Mouse (Mus musculus): ENCODE results near the gene Brms1l. TPM values are rescaled to one million over a fixed set of nuclear protein-coding genes. Genes with fewer than 3 reads are reported as not detected.
A peak's percentile ranks its signal among the peaks of the same experiment; 100 is the strongest.
"Not testable (repeated sequence)": the region's sequence is repeated elsewhere in the genome, so short reads cannot be mapped to it uniquely, and the experiment has no call there.

Gene Brms1l
- polyA plus RNA-seq (2012; fragmentation: generic; extraction: Trizol): 23.1 TPM

DNA sequence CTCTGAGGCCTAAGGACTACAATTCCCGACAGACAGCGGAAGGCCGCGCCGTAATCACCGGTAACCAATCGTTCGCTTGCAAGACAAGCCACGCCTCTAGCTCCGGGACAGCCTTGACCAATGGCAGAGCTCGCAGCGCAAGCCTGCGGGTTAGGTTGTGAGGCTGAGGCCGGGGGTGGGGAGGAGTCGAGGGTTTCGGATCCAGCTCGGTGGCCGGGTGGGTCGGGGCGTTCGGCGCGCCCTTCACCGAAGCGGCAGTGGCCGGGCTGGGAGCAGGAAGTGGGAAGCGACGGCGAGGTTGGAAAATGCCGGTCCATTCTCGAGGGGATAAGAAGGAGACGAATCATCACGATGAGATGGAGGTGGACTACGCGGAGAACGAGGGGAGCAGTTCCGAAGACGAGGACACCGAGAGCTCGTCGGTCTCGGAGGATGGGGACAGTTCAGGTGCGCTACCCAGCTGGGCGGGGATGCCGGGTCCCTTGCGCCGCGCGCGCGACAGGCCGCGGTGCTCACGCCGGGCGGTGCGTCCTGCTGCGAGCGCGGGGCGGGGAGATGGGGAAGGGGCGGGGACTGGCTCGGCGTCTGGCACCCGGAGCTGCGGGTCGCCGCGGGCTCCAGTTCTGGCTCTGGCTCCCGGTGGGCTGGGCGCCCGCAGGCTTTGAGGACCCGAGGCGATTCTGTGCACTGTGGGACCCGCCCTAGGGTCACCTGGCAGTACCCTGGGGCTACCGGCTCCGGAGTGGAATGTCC lies at the start of gene Brms1l:
TSS of gene Brms1l (plus strand) at position 126 of the 753 bp plus-strand sequence.
- H3K4me2 ChIP-seq (ENCODE audit: low read depth): peak within 1 kb of the TSS; percentile 82
- no peaks in the 10 kb centered on the region for H3K27me3 ChIP-seq (ENCODE audit: control insufficient read depth, insufficient read depth, insufficient read length)
- H3K4me3 ChIP-seq: peak within 1 kb of the TSS; percentile 75
- peak within 1 kb of the TSS; percentile 91 for H3ac ChIP-seq (ENCODE audit: control insufficient read depth, insufficient read length)
- peaks cover 22% of the 10 kb centered on the region for H3K79me2 ChIP-seq (ENCODE audit: control insufficient read depth, insufficient read depth)
- H3K36me3 ChIP-seq (ENCODE audit: control insufficient read depth, insufficient read depth): peaks cover under 1% of the 10 kb centered on the region
- TF ChIP-seq POLR2AphosphoS2 (IDR thresholded peaks at IDR 0.05; ENCODE audit: insufficient read length, low read depth) (peak; percentile 60), POLR2A (IDR thresholded peaks at IDR 0.05; ENCODE audit: insufficient read length, low read depth) (peak; percentile 72), MYOG (IDR thresholded peaks at IDR 0.05; ENCODE audit: control insufficient read depth in 1 of 3, insufficient read depth in 1 of 3, insufficient read length in 2 of 3, low read depth in 2 of 3) (no peak)

DNA sequence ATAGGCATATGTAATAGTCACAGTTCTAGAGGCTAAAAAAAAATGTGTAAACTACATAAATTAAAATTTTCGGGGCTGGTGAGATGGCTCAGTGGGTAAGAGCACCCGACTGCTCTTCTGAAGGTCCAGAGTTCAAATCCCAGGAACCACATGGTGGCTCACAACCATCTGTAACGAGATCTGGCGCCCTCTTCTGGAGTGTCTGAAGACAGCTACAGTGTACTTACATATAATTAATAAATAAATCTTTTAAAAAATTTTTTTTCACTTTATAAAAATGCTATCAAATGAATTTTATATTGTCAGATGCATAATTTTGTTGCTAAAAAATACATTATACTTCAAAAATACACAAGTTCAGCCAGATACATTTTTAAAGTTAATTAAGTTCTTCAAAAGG lies 41.6 kb upstream of the Brms1l start:
- not testable (repeated sequence) for H3K36me3 ChIP-seq (ENCODE audit: control insufficient read depth, insufficient read depth); H3K4me3 ChIP-seq; H3K4me2 ChIP-seq (ENCODE audit: low read depth); H3K27me3 ChIP-seq (ENCODE audit: control insufficient read depth, insufficient read depth, insufficient read length); H3K79me2 ChIP-seq (ENCODE audit: control insufficient read depth, insufficient read depth); H3ac ChIP-seq (ENCODE audit: control insufficient read depth, insufficient read length)

DNA sequence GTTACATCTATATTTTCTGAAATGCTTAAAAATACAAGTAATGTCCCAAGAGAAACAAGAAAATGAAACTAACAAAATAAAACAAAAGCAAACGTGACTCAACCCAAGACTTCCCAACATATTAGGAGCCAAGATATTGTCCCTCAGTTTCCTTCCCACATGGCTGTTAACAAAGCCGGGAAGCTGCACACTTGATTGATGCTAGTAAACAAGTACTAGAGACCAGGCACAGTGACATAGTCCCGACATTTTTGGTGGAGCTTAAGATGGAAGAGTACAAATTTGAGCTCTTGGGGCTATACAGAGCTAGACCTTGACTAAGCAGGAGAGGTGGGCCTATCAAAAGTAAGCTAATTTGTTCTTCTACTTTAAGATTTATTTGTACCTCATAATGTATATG lies 39.0 kb upstream of the Brms1l start:
- H3K4me3 ChIP-seq: no peak overlapping the region

DNA sequence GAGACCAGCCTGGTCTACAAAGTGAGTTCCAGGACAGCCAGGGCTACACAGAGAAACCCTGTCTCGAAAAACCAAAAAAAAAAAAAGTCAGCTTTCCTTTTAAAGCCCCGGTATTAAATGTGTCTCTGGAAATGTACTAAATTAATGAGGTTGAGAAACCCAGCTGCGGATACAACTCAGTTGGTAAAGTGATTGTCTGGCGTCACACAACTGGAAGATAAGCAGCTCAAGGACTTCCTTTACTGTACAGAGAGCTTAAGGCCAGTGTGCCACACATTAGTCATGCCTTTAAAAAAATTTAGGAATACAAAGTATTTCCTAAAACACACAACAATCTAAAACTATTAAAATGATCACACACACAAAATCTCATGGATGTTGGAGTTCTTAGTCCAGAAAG lies 37.4 kb upstream of the Brms1l start:
- Histone ChIP-seq H3ac (ENCODE audit: control insufficient read depth, insufficient read length) (no peak overlapping the region), H3K27me3 (ENCODE audit: control insufficient read depth, insufficient read depth, insufficient read length) (no peaks in the 10 kb centered on the region), H3K36me3 (ENCODE audit: control insufficient read depth, insufficient read depth) (peaks cover 4% of the 10 kb centered on the region), H3K4me2 (ENCODE audit: low read depth) (no peak overlapping the region), H3K79me2 (ENCODE audit: control insufficient read depth, insufficient read depth) (peaks cover 22% of the 10 kb centered on the region), H3K4me3 (no peak overlapping the region)
- no peak for TF ChIP-seq MAX (IDR thresholded peaks at IDR 0.05; ENCODE audit: low read depth)

More for the DNA sequence above, 39.0 kb upstream of the Brms1l start:
- H3ac ChIP-seq (ENCODE audit: control insufficient read depth, insufficient read length): no peak overlapping the region
- peaks cover 4% of the 10 kb centered on the region for H3K36me3 ChIP-seq (ENCODE audit: control insufficient read depth, insufficient read depth)
- TF ChIP-seq E2F4 (IDR thresholded peaks at IDR 0.05; ENCODE audit: insufficient read depth) (no peak), MYOD1 (IDR thresholded peaks at IDR 0.05; ENCODE audit: control insufficient read depth in 1 of 3, insufficient read length in 2 of 3, low read depth in 2 of 3) (no peak), SRF (IDR thresholded peaks at IDR 0.05; ENCODE audit: control insufficient read depth, insufficient read length, low read depth) (no peak), TCF3 (IDR thresholded peaks at IDR 0.05; ENCODE audit: insufficient read length, low read depth) (no peak), MAX (IDR thresholded peaks at IDR 0.05; ENCODE audit: low read depth) (no peak), CEBPB (IDR thresholded peaks at IDR 0.05; ENCODE audit: insufficient read depth, poor library complexity, severe bottlenecking) (no peak), POLR2AphosphoS2 (IDR thresholded peaks at IDR 0.05; ENCODE audit: insufficient read length, low read depth) (no peak)
- no peak overlapping the region for H3K4me2 ChIP-seq (ENCODE audit: low read depth)
- H3K27me3 ChIP-seq (ENCODE audit: control insufficient read depth, insufficient read depth, insufficient read length): no peaks in the 10 kb centered on the region
- peaks cover 17% of the 10 kb centered on the region for H3K79me2 ChIP-seq (ENCODE audit: control insufficient read depth, insufficient read depth)

DNA sequence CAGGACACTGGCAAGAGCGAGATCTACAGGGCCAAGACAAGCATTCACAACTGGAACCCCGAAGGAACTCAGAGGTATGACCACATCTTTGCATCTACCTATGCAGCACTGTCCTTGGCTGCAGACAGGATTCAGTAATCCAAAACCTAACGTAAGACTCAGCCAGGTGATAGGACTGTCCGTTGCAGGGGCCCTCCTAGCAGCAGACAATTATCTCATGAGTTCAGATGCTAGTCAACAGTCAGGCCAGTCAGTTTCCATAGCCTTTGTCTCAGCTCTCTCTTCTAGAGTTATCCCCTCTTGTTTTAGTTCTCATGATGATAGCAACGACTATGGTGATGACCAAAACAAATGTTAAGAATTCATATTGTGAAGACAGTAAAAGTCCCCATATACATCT lies 36.0 kb upstream of the Brms1l start:
- no peak overlapping the region for H3K4me3 ChIP-seq
- peaks cover 31% of the 10 kb centered on the region for H3K79me2 ChIP-seq (ENCODE audit: control insufficient read depth, insufficient read depth)
- no peaks in the 10 kb centered on the region for H3K36me3 ChIP-seq (ENCODE audit: control insufficient read depth, insufficient read depth)
- no peaks in the 10 kb centered on the region for H3K27me3 ChIP-seq (ENCODE audit: control insufficient read depth, insufficient read depth, insufficient read length)
- no peak overlapping the region for H3K4me2 ChIP-seq (ENCODE audit: low read depth)
- TF ChIP-seq CEBPB (IDR thresholded peaks at IDR 0.05; ENCODE audit: insufficient read depth, poor library complexity, severe bottlenecking): no peak
- TF ChIP-seq TCF3 (IDR thresholded peaks at IDR 0.05; ENCODE audit: insufficient read length, low read depth): no peak
- no peak for TF ChIP-seq USF1 (IDR thresholded peaks at IDR 0.05; ENCODE audit: low read depth)
- TF ChIP-seq SRF (IDR thresholded peaks at IDR 0.05; ENCODE audit: control insufficient read depth, insufficient read length, low read depth): no peak
- TF ChIP-seq REST (IDR thresholded peaks at IDR 0.05; ENCODE audit: insufficient read depth, insufficient read length): no peak
- no peak for TF ChIP-seq MAX (IDR thresholded peaks at IDR 0.05; ENCODE audit: low read depth)
- no peak for TF ChIP-seq POLR2AphosphoS2 (IDR thresholded peaks at IDR 0.05; ENCODE audit: insufficient read length, low read depth)
- TF ChIP-seq MYOD1 (IDR thresholded peaks at IDR 0.05; ENCODE audit: control insufficient read depth in 1 of 3, insufficient read length in 2 of 3, low read depth in 2 of 3): no peak
- H3ac ChIP-seq (ENCODE audit: control insufficient read depth, insufficient read length): no peak overlapping the region

DNA sequence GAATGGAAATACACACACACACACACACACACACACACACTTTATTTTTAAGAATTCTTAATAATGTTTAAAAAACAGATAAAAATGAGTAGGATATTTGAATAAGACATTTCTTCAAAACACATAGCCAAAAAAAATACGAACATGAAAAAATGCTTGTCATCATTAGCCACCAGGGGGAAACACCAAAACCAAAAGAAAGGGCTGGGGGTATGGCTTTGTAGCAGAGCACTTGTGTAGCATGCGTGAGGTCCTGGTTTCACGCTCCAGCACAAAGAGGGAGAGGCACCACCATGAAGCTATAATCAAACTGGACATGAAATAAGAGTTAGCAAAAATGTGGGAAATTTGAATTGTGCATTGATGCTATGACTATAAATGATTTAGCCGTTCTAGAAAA lies 35.0 kb upstream of the Brms1l start:
- Histone ChIP-seq H3K4me3 (no peak overlapping the region), H3K79me2 (ENCODE audit: control insufficient read depth, insufficient read depth) (peaks cover 32% of the 10 kb centered on the region), H3K4me2 (ENCODE audit: low read depth) (no peak overlapping the region), H3K36me3 (ENCODE audit: control insufficient read depth, insufficient read depth) (no peaks in the 10 kb centered on the region), H3K27me3 (ENCODE audit: control insufficient read depth, insufficient read depth, insufficient read length) (no peaks in the 10 kb centered on the region), H3ac (ENCODE audit: control insufficient read depth, insufficient read length) (no peak overlapping the region)
- TF ChIP-seq MYOG (IDR thresholded peaks at IDR 0.05; ENCODE audit: control insufficient read depth in 1 of 3, insufficient read depth in 1 of 3, insufficient read length in 2 of 3, low read depth in 2 of 3): no peak
- no peak for TF ChIP-seq TCF12 (IDR thresholded peaks at IDR 0.05; ENCODE audit: insufficient read depth, poor library complexity, severe bottlenecking)
- TF ChIP-seq POLR2A (IDR thresholded peaks at IDR 0.05; ENCODE audit: insufficient read length, low read depth): no peak
- no peak for TF ChIP-seq REST (IDR thresholded peaks at IDR 0.05; ENCODE audit: insufficient read depth, insufficient read length)
- TF ChIP-seq SRF (IDR thresholded peaks at IDR 0.05; ENCODE audit: control insufficient read depth, insufficient read length, low read depth): no peak
